Mouse (Mus musculus) MEL (cell line): Measurements from ENCODE around the gene Rora. TPM values are rescaled to one million over a fixed set of nuclear protein-coding genes. Genes with fewer than 3 reads are reported as not detected.

Source experiments
- DNase-seq: peaks from one replicate; pipeline ENCODE4 v3.0.0; 2011; ENCODE audit warnings: low read depth, low spot score
- H3K27ac ChIP-seq: 2 replicates; pipeline ENCODE4 v1.5.1; 2012; ENCODE audit warnings: low read depth, mild to moderate bottlenecking, control low read depth, low read length, moderate library complexity; ENCODE audit not compliant: control insufficient read depth
- H3K27me3 ChIP-seq, 2 experiments: fragments of 150-350 bp in 1 of 2; sonication (generic) in 1 of 2; 2 replicates each; pipeline ENCODE4 v1.6.1; 2012; ENCODE audit warnings: low read length in 2 of 2, mild to moderate bottlenecking in 2 of 2, improper control_type of control experiment in 1 of 2, moderate library complexity in 1 of 2; ENCODE audit not compliant: insufficient read depth in 2 of 2, control insufficient read depth in 1 of 2
- H3K36me3 ChIP-seq, 2 experiments: 2 replicates each; pipeline ENCODE4 v1.6.1; 2012 to 2014; ENCODE audit warnings: low read length in 2 of 2, improper control_type of control experiment in 1 of 2, inconsistent platforms in 1 of 2, mild to moderate bottlenecking in 1 of 2; ENCODE audit not compliant: insufficient read depth in 2 of 2, control insufficient read depth in 1 of 2
- H3K4me1 ChIP-seq, 2 experiments: fragments of 150-350 bp in 1 of 2; sonication (generic) in 1 of 2; 2 replicates each; pipeline ENCODE4 v1.6.1; 2012; ENCODE audit warnings: low read length in 2 of 2, improper control_type of control experiment in 1 of 2, mild to moderate bottlenecking in 1 of 2; ENCODE audit not compliant: insufficient read depth in 2 of 2, control insufficient read depth in 1 of 2
- H3K4me3 ChIP-seq, 2 experiments: fragments of 150-350 bp in 1 of 2; sonication (generic) in 1 of 2; 2 replicates each; pipeline ENCODE4 v1.5.1; 2012; ENCODE audit warnings: low read depth in 2 of 2, low read length in 2 of 2, mild to moderate bottlenecking in 2 of 2, moderate library complexity in 2 of 2, control low read depth in 1 of 2, improper control_type of control experiment in 1 of 2; ENCODE audit not compliant: control insufficient read depth in 1 of 2, insufficient read depth in 1 of 2
- H3K79me2 ChIP-seq: 2 replicates; pipeline ENCODE4 v1.6.1; 2012; ENCODE audit warnings: mild to moderate bottlenecking, low read length, moderate library complexity; ENCODE audit not compliant: control insufficient read depth, poor library complexity, insufficient read depth
- H3K9ac ChIP-seq: 2 replicates; pipeline ENCODE4 v1.6.1; 2012; ENCODE audit warnings: low read depth, mild to moderate bottlenecking, control low read depth, low read length, moderate library complexity; ENCODE audit not compliant: control insufficient read depth, poor library complexity, severe bottlenecking
- H3K9me3 ChIP-seq: fragments of 150-350 bp; sonication (generic); replicated peaks from 2 replicates; pipeline ENCODE4 v1.6.1; 2012; ENCODE audit warnings: mild to moderate bottlenecking, low read length, improper control_type of control experiment, moderate library complexity; ENCODE audit not compliant: insufficient read depth
- BHLHE40 ChIP-seq: IDR thresholded peaks from 2 replicates; pipeline ENCODE4 v1.6.1; 2012; ENCODE audit warnings: low read depth, mild to moderate bottlenecking, inconsistent platforms, low read length, improper control_type of control experiment, borderline replicate concordance
- CHD2 ChIP-seq: IDR thresholded peaks from 2 replicates; pipeline ENCODE4 v1.6.1; 2011; ENCODE audit warnings: low read length, improper control_type of control experiment
- CTCF ChIP-seq, 3 experiments: IDR thresholded peaks in 2 of 3; conservative IDR thresholded peaks in 1 of 3; 2 replicates each; pipeline ENCODE4 v1.5.1; 2011 to 2012; ENCODE audit warnings: low read length in 3 of 3, low read depth in 2 of 3, mild to moderate bottlenecking in 2 of 3, improper control_type of control experiment in 1 of 3, inconsistent platforms in 1 of 3, mixed read lengths in 1 of 3, moderate library complexity in 1 of 3; ENCODE audit not compliant: control insufficient read depth in 1 of 3, insufficient read depth in 1 of 3, poor library complexity in 1 of 3, severe bottlenecking in 1 of 3
- ELF1 ChIP-seq: IDR thresholded peaks from 2 replicates; pipeline ENCODE4 v1.6.1; 2014; ENCODE audit warnings: low read depth, mild to moderate bottlenecking, inconsistent platforms, low read length, improper control_type of control experiment, moderate library complexity
- EP300 ChIP-seq, 2 experiments: IDR thresholded peaks; 2 replicates each; pipeline ENCODE4 v1.6.1; 2011; ENCODE audit warnings: improper control_type of control experiment in 2 of 2, low read length in 2 of 2, low read depth in 1 of 2, mild to moderate bottlenecking in 1 of 2
- ETS1 ChIP-seq: IDR thresholded peaks from 2 replicates; pipeline ENCODE4 v1.6.1; 2012; ENCODE audit warnings: low read depth, mild to moderate bottlenecking, inconsistent platforms, low read length, improper control_type of control experiment, moderate library complexity
- GABPA ChIP-seq: IDR thresholded peaks from 2 replicates; pipeline ENCODE4 v1.6.1; 2012; ENCODE audit warnings: low read depth, mild to moderate bottlenecking, inconsistent platforms, low read length, improper control_type of control experiment, moderate library complexity
- GATA1 ChIP-seq: IDR thresholded peaks from 2 replicates; pipeline ENCODE4 v1.6.1; 2011; ENCODE audit warnings: low read depth, low read length, improper control_type of control experiment
- HCFC1 ChIP-seq: IDR thresholded peaks from 2 replicates; pipeline ENCODE4 v1.6.1; 2012; ENCODE audit warnings: low read depth, mild to moderate bottlenecking, inconsistent platforms, low read length, improper control_type of control experiment, moderate library complexity
- JUND ChIP-seq: IDR thresholded peaks from 2 replicates; pipeline ENCODE4 v1.6.1; 2011; ENCODE audit warnings: low read depth, mild to moderate bottlenecking, improper control_type of control experiment, low read length
- MAFK ChIP-seq: IDR thresholded peaks from 2 replicates; pipeline ENCODE4 v1.6.1; 2011; ENCODE audit warnings: low read depth, mild to moderate bottlenecking, low read length, improper control_type of control experiment, borderline replicate concordance
- MEF2A ChIP-seq: IDR thresholded peaks from 2 replicates; pipeline ENCODE4 v1.6.1; 2014; ENCODE audit warnings: low read depth, mild to moderate bottlenecking, inconsistent platforms, low read length, improper control_type of control experiment; ENCODE audit not compliant: poor library complexity, insufficient replicate concordance, severe bottlenecking; ENCODE audit errors: extremely low read depth
- NRF1 ChIP-seq: IDR thresholded peaks from 2 replicates; pipeline ENCODE4 v1.6.1; 2014; ENCODE audit warnings: low read depth, mild to moderate bottlenecking, inconsistent platforms, low read length, improper control_type of control experiment, moderate library complexity; ENCODE audit not compliant: poor library complexity, insufficient read depth, severe bottlenecking
- RCOR1 ChIP-seq: IDR thresholded peaks from 2 replicates; pipeline ENCODE4 v1.6.1; 2012; ENCODE audit warnings: low read depth, mild to moderate bottlenecking, inconsistent platforms, low read length, improper control_type of control experiment
- SMC3 ChIP-seq: IDR thresholded peaks from 2 replicates; pipeline ENCODE4 v1.6.1; 2011; ENCODE audit warnings: low read depth, low read length, improper control_type of control experiment
- polyA plus RNA-seq, 2 experiments: library from polyadenylated mRNA; stranded (reverse) in 1 of 2; unstranded in 1 of 2; fragments of >175 nt in 1 of 2; fragments of >200 nt in 1 of 2; gene quantifications; 2 replicates each; pipeline versions ENCODE4 v1.2.1 to v1.2.4; 2012; ENCODE audit warnings: low replicate concordance in 2 of 2, low read depth in 1 of 2; ENCODE audit not compliant: insufficient read length in 2 of 2, insufficient read depth in 1 of 2, missing spikeins in 1 of 2
- total RNA-seq: library from RNA; depleted of rRNA; stranded (reverse); fragments of 300-350 nt; gene quantifications from 2 replicates; pipeline ENCODE4 v1.2.3, GENCODE M21; 2012

The Rora gene
- total and polyA plus RNA-seq, 3 experiments = not detected

DNA sequence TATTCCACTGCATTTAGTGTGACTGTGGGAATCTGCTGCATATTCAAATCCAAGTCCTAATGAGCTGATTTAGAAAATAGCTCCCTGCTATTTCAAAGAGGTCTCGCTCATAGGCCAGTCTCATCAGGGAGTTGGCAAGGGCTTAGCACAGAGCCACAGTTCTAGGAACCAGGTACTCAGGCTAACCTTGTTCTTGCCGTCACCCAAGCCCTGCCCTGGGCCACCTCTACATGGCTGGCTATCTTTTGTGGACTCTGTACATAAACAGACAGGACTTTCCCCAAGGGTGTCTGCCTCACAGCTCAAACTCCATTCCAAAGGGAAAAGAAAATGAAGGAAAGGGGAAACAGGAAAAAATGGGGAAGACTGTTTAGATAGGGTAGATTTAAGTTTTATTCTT, 134.1 kb downstream of the Rora start:
- H3K4me3 ChIP-seq = no peak overlapping the region
- no peaks in the 10 kb centered on the region for H3K27me3 ChIP-seq
- H3K4me1 ChIP-seq = no peaks in the 10 kb centered on the region
- no peak for DNase-seq
- H3K9ac ChIP-seq = no peak overlapping the region
- no peak for TF ChIP-seq MAFK
- no peak for TF ChIP-seq HCFC1
- TF ChIP-seq GABPA = no peak
- no peak for TF ChIP-seq BHLHE40
- TF ChIP-seq RCOR1 = no peak
- no peak for TF ChIP-seq CHD2
- no peak for TF ChIP-seq NRF1
- TF ChIP-seq, all 39 proteins: peak for 0
- Histone ChIP-seq H3K9me3 (no peaks in the 10 kb centered on the region), H3K79me2 (no peaks in the 10 kb centered on the region), H3K27ac (no peak overlapping the region), H3K36me3 (no peaks in the 10 kb centered on the region)

DNA sequence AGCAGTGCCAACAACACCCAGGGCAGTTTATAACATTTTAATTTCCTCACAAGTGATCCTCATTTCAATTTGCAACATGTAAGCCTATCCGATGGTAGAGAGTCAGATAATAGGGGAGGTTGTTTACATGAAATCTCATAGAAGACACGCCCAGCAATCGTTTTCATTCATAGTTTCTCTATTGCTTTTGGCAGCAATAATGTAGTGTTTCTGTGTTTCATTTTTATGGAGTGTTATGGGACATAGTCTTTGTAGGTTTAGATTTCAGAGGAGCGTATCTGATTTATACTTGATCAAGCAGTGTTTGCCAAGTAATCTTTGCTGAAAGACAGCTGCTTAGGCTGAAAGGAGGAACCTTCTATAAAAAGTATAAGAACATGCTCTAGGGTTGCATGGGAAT, 137.3 kb downstream of the Rora start:
- no peaks in the 10 kb centered on the region for H3K79me2 ChIP-seq
- DNase-seq = no peak
- H3K36me3 ChIP-seq = no peaks in the 10 kb centered on the region
- no peaks in the 10 kb centered on the region for H3K9me3 ChIP-seq
- H3K4me3 ChIP-seq = no peak overlapping the region
- no peak for TF ChIP-seq EP300 (IDR thresholded peaks at IDR 0.05; ENCODE audit: low read depth in 1 of 2, low read length in 2 of 2)
- no peak for TF ChIP-seq JUND
- H3K9ac ChIP-seq = no peak overlapping the region
- H3K4me1 ChIP-seq = no peaks in the 10 kb centered on the region
- no peaks in the 10 kb centered on the region for H3K27me3 ChIP-seq
- no peak overlapping the region for H3K27ac ChIP-seq

DNA sequence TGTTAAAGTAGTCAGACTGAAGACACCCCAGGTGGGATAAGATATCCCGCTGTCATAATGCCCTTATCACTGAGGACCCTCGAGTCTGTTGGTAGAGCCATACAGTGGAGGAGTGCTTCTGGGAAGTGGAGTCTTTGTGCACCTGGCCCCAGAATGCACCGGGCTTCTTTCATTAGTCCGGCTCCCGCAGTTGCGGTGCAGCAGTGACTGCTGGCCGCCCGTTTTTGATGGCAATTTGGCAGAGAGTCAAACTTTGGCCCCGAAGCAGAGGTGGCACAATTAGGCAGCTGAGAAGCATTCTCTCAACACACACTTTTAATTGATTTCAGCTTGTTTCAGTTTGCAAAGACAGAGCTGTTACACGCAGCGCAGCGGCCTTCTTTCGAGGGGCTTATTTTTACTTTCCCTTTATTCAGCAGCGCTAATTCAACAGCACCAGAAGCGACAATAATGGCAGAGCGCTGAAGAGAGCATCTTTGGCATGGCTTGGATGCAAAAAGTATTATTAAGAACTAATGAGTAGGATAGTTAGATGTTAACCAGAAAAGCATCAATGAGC, 138.5 kb downstream of the Rora start:
- Histone ChIP-seq H3K4me3 (no peak overlapping the region), H3K4me1 (no peaks in the 10 kb centered on the region), H3K27ac (no peak overlapping the region), H3K79me2 (no peaks in the 10 kb centered on the region), H3K9ac (no peak overlapping the region), H3K36me3 (no peaks in the 10 kb centered on the region), H3K27me3 (no peaks in the 10 kb centered on the region), H3K9me3 (no peaks in the 10 kb centered on the region)
- no peak for TF ChIP-seq CTCF (IDR thresholded peaks at IDR 0.05 in 2 of 3, conservative IDR thresholded peaks at IDR 0.05 in 1 of 3; ENCODE audit: control insufficient read depth in 1 of 3, insufficient read depth in 1 of 3, low read depth in 2 of 3, low read length in 3 of 3, poor library complexity in 1 of 3, severe bottlenecking in 1 of 3)
- no peak for TF ChIP-seq CHD2
- no peak for TF ChIP-seq GABPA
- no peak for TF ChIP-seq ELF1
- TF ChIP-seq BHLHE40 = no peak
- TF ChIP-seq HCFC1 = no peak
- TF ChIP-seq ETS1 = no peak
- TF ChIP-seq GATA1 = no peak
- no peak for TF ChIP-seq MAFK
- no peak for TF ChIP-seq MEF2A
- no peak for TF ChIP-seq SMC3
- no peak for DNase-seq
